Mouse (Mus musculus) B cell, adult 2 months (primary cell): Measurements from ENCODE around the gene Nrip1.

Experiments
- DNase-seq, 2 experiments: peaks; one replicate each; pipeline ENCODE4 v3.0.0; 2022

Gene Nrip1

GRCm38 (mm10) chr16:76344030-76344429 lies 29.6 kb downstream of the Nrip1 start:
- no peak for DNase-seq

- DNase-seq: no peak
Observed at GRCm38 (mm10) chr16:76341636-76342035, 32.0 kb downstream of the Nrip1 start.

- DNase-seq: no peak
Observed at GRCm38 (mm10) chr16:76339256-76339655, 34.4 kb downstream of the Nrip1 start.

- no peak for DNase-seq
Observed at GRCm38 (mm10) chr16:76337351-76337750, 36.3 kb downstream of the Nrip1 start.

GRCm38 (mm10) chr16:76336932-76337331 lies 36.7 kb downstream of the Nrip1 start:
- DNase-seq: peak; percentile 9 to 17

GRCm38 (mm10) chr16:76335913-76336312 lies 37.7 kb downstream of the Nrip1 start:
- no peak for DNase-seq

- DNase-seq: no peak
Observed at GRCm38 (mm10) chr16:76332127-76332526, 41.5 kb downstream of the Nrip1 start.

GRCm38 (mm10) chr16:76331231-76331630 lies 42.4 kb downstream of the Nrip1 start:
- no peak for DNase-seq

GRCm38 (mm10) chr16:76325315-76325710 lies 48.3 kb downstream of the Nrip1 start:
- no peak for DNase-seq

- no peak for DNase-seq
Observed at GRCm38 (mm10) chr16:76324411-76325314, 49.0 kb downstream of the Nrip1 start.

- no peak for DNase-seq
Observed at GRCm38 (mm10) chr16:76323594-76324307, 49.9 kb downstream of the Nrip1 start.

- no peak for DNase-seq
Observed at GRCm38 (mm10) chr16:76323141-76323540, 50.5 kb downstream of the Nrip1 start.

GRCm38 (mm10) chr16:76321527-76322165 lies 52.0 kb downstream of the Nrip1 start:
- no peak for DNase-seq

GRCm38 (mm10) chr16:76320118-76320473 lies 53.5 kb downstream of the Nrip1 start:
- no peak for DNase-seq

- no peak for DNase-seq
Observed at GRCm38 (mm10) chr16:76319364-76320117, 54.1 kb downstream of the Nrip1 start.

GRCm38 (mm10) chr16:76318331-76318922 lies 55.2 kb downstream of the Nrip1 start:
- no peak for DNase-seq

- no peak for DNase-seq
Observed at GRCm38 (mm10) chr16:76316940-76317822, 56.4 kb downstream of the Nrip1 start.

GRCm38 (mm10) chr16:76315642-76316041 lies 58.0 kb downstream of the Nrip1 start:
- DNase-seq: no peak

- no peak for DNase-seq
Observed at GRCm38 (mm10) chr16:76314013-76314950, 59.3 kb downstream of the Nrip1 start.

- DNase-seq: no peak
Observed at GRCm38 (mm10) chr16:76312887-76313420, 60.7 kb downstream of the Nrip1 start.
